Mouse (Mus musculus) CH12.LX (cell line): ENCODE results near the gene Olfr574. TPM values are rescaled to one million over a fixed set of nuclear protein-coding genes. Genes with fewer than 3 reads are reported as not detected.

ENCODE experiments used
- DNase-seq: peaks from one replicate; pipeline ENCODE4 v3.0.0-alpha.2; 2013; ENCODE audit errors: extremely low read depth
- H3K27ac ChIP-seq: 2 replicates; pipeline ENCODE4 v1.5.1; 2012; ENCODE audit warnings: low read depth, mild to moderate bottlenecking, control low read depth, moderate library complexity; ENCODE audit not compliant: insufficient read depth
- H3K27me3 ChIP-seq: replicated peaks from 2 replicates; pipeline ENCODE3; 2012; ENCODE audit warnings: inconsistent platforms
- H3K36me3 ChIP-seq, 2 experiments: replicated peaks in 1 of 2; 2 replicates each; pipeline versions ENCODE3 to v1.6.1; 2012; ENCODE audit warnings: inconsistent platforms in 1 of 2, low read length in 1 of 2, mild to moderate bottlenecking in 1 of 2, mixed read lengths in 1 of 2, moderate library complexity in 1 of 2; ENCODE audit not compliant: control insufficient read depth in 1 of 2, insufficient read depth in 1 of 2
- H3K4me1 ChIP-seq, 2 experiments: 2 replicates each; pipeline ENCODE4 v1.6.1; 2012; ENCODE audit warnings: inconsistent platforms in 1 of 2, moderate library complexity in 1 of 2; ENCODE audit not compliant: insufficient read depth in 2 of 2, control insufficient read depth in 1 of 2
- H3K4me2 ChIP-seq: 2 replicates; pipeline ENCODE4 v1.6.1; 2012; ENCODE audit warnings: low read depth, mild to moderate bottlenecking, control low read depth; ENCODE audit not compliant: poor library complexity, insufficient read depth, severe bottlenecking
- H3K4me3 ChIP-seq, 3 experiments: fragments of 150-350 bp in 1 of 3; sonication (generic) in 1 of 3; replicated peaks in 1 of 3; 2 replicates each; pipeline versions ENCODE3 to v1.5.1; 2011 to 2012; ENCODE audit warnings: low read depth in 2 of 3, low read length in 2 of 3, mild to moderate bottlenecking in 2 of 3, moderate library complexity in 2 of 3, control low read depth in 1 of 3, improper control_type of control experiment in 1 of 3, inconsistent platforms in 1 of 3, mixed read lengths in 1 of 3; ENCODE audit not compliant: poor library complexity in 1 of 3
- H3K79me2 ChIP-seq: replicated peaks from 2 replicates; pipeline ENCODE4 v1.6.1; 2012; ENCODE audit warnings: mild to moderate bottlenecking, moderate library complexity; ENCODE audit not compliant: control insufficient read depth, poor library complexity, insufficient read depth, severe bottlenecking; ENCODE audit errors: extremely low read depth
- H3K9ac ChIP-seq: 2 replicates; pipeline ENCODE4 v1.6.1; 2012; ENCODE audit warnings: low read depth, mild to moderate bottlenecking, control low read depth, moderate library complexity; ENCODE audit not compliant: insufficient read depth
- H3K9me3 ChIP-seq: replicated peaks from 2 replicates; pipeline ENCODE3; 2012; ENCODE audit warnings: low read length, inconsistent platforms, mixed read lengths
- BHLHE40 ChIP-seq: IDR thresholded peaks from 2 replicates; pipeline ENCODE4 v1.6.1; 2011; ENCODE audit warnings: mild to moderate bottlenecking, low read depth, low read length, improper control_type of control experiment
- ELF1 ChIP-seq: IDR thresholded peaks from 2 replicates; pipeline ENCODE4 v1.6.1; 2014; ENCODE audit warnings: low read depth, mild to moderate bottlenecking, inconsistent platforms, low read length, improper control_type of control experiment
- HCFC1 ChIP-seq: IDR thresholded peaks from 2 replicates; pipeline ENCODE4 v1.6.1; 2012; ENCODE audit warnings: low read depth, mild to moderate bottlenecking, inconsistent platforms, low read length, improper control_type of control experiment
- KAT2A ChIP-seq: IDR thresholded peaks from 2 replicates; pipeline ENCODE4 v1.6.1; 2012; ENCODE audit warnings: low read length, improper control_type of control experiment, inconsistent platforms; ENCODE audit not compliant: insufficient replicate concordance
- MAFK ChIP-seq: IDR thresholded peaks from 2 replicates; pipeline ENCODE4 v1.6.1; 2011; ENCODE audit warnings: low read length, improper control_type of control experiment; ENCODE audit not compliant: insufficient replicate concordance
- MEF2A ChIP-seq: IDR thresholded peaks from 2 replicates; pipeline ENCODE4 v1.6.1; 2014; ENCODE audit warnings: low read depth, mild to moderate bottlenecking, inconsistent platforms, low read length, improper control_type of control experiment, borderline replicate concordance
- MXI1 ChIP-seq: IDR thresholded peaks from 2 replicates; pipeline ENCODE4 v1.6.1; 2011; ENCODE audit warnings: mild to moderate bottlenecking, low read depth, low read length, improper control_type of control experiment
- NRF1 ChIP-seq: IDR thresholded peaks from 2 replicates; pipeline ENCODE4 v1.6.1; 2014; ENCODE audit warnings: low read depth, mild to moderate bottlenecking, inconsistent platforms, low read length, improper control_type of control experiment, moderate library complexity
- PAX5 ChIP-seq: IDR thresholded peaks from 2 replicates; pipeline ENCODE4 v1.6.1; 2012; ENCODE audit warnings: low read length, inconsistent platforms, mixed read lengths
- POLR2A ChIP-seq: IDR thresholded peaks from 2 replicates; pipeline ENCODE4 v1.6.1; 2011; ENCODE audit warnings: low read depth, mild to moderate bottlenecking, improper control_type of control experiment, low read length
- RAD21 ChIP-seq: IDR thresholded peaks from 2 replicates; pipeline ENCODE4 v1.6.1; 2011; ENCODE audit warnings: low read depth, mild to moderate bottlenecking, low read length, improper control_type of control experiment, moderate library complexity
- RCOR1 ChIP-seq: conservative IDR thresholded peaks from 2 replicates; pipeline ENCODE4 v1.6.1; 2012; ENCODE audit warnings: low read depth, mild to moderate bottlenecking, inconsistent platforms, low read length, improper control_type of control experiment
- SIN3A ChIP-seq: IDR thresholded peaks from 2 replicates; pipeline ENCODE4 v1.6.1; 2012; ENCODE audit warnings: low read length, improper control_type of control experiment, inconsistent platforms
- TBP ChIP-seq: conservative IDR thresholded peaks from 2 replicates; pipeline ENCODE4 v1.6.1; 2011; ENCODE audit warnings: low read depth, low read length, improper control_type of control experiment
- USF1 ChIP-seq: IDR thresholded peaks from 2 replicates; pipeline ENCODE4 v1.6.1; 2014; ENCODE audit warnings: low read depth, mild to moderate bottlenecking, inconsistent platforms, low read length, improper control_type of control experiment
- ZKSCAN1 ChIP-seq: IDR thresholded peaks from 2 replicates; pipeline ENCODE4 v1.6.1; 2012; ENCODE audit warnings: low read depth, inconsistent platforms, low read length, improper control_type of control experiment, borderline replicate concordance
- ZMIZ1 ChIP-seq: IDR thresholded peaks from 2 replicates; pipeline ENCODE4 v1.6.1; 2012; ENCODE audit warnings: low read depth, mild to moderate bottlenecking, inconsistent platforms, low read length, improper control_type of control experiment
- dilution Hi-C: fragments of 300-500 bp; cut with MboI; formaldehyde crosslinking; loops from 2 replicates; pipeline ENCODE4 v1.14.3; 2020; ENCODE audit warnings: low sequenced_read_pairs; ENCODE audit not compliant: extremely low pct_unique_long_range_greater_than_20kb, extremely low pct_ligation_motif_present
- in situ Hi-C: fragments of 300-500 bp; cut with MboI; formaldehyde crosslinking; loops from 3 replicates; pipeline ENCODE4 v1.14.3; 2019; ENCODE audit warnings: low sequenced_read_pairs, low pct_ligation_motif_present, low pct_unique_long_range_greater_than_20kb, mixed read lengths
- polyA plus RNA-seq: library from polyadenylated mRNA; unstranded; fragments of >175 nt; gene quantifications from 2 replicates; pipeline ENCODE4 v1.2.1, GENCODE M21; 2012; ENCODE audit warnings: low read depth; ENCODE audit not compliant: insufficient read length
- total RNA-seq, 2 experiments: library from RNA; depleted of rRNA; stranded (reverse); fragments of 300-350 nt in 1 of 2; fragments of >200 nt in 1 of 2; gene quantifications; 2 replicates each; pipeline ENCODE4 v1.2.3; 2012 to 2014

The Olfr574 gene
- total and polyA plus RNA-seq, 3 experiments: not detected

GRCm38 (mm10) chr7:102962360-102962759 lies 14.1 kb downstream of the Olfr574 start, which contains the start of gene Olfr576:
Gene Olfr576 (plus strand): TSS chr7:102962660.
- Histone ChIP-seq H3K9me3 (no peaks in the 10 kb centered on the region), H3K27me3 (no peaks in the 10 kb centered on the region), H3K9ac (no peak within 1 kb of the TSS), H3K4me3 (no peak within 1 kb of the TSS), H3K79me2 (no peaks in the 10 kb centered on the region), H3K4me1 (no peaks in the 10 kb centered on the region), H3K36me3 (no peaks in the 10 kb centered on the region), H3K4me2 (no peak within 1 kb of the TSS), H3K27ac (no peak within 1 kb of the TSS)
- TF ChIP-seq MAFK (no peak), MEF2A (no peak), PAX5 (no peak), ZKSCAN1 (no peak), BHLHE40 (no peak), ZMIZ1 (no peak), POLR2A (no peak), KAT2A (no peak), SIN3A (no peak), MXI1 (no peak), RCOR1 (no peak)
- in situ Hi-C loops: no loop called here
- no peak for DNase-seq
- dilution Hi-C loops: no loop called here

DNA sequence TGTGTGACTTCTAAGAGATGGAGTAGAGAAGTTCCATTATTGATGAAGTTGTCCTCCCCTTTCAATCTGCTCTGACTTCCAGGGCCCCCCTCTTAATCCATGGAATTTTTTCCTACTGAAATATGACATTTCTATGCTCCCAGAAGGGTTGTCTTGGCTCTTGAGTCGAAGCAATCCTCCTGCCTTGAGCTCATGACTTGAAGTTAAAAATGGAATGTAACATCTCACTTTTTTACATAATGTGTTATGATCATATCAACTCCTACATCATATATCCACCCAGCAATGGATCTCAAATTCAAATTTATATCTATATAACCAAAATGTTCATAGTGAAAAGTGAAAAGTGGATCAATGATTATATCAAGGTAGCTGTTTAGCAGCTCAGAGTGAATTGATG lies 26.1 kb downstream of the Olfr574 start:
- Histone ChIP-seq H3K4me1 (no peaks in the 10 kb centered on the region), H3K9ac (no peak overlapping the region), H3K9me3 (no peaks in the 10 kb centered on the region), H3K4me2 (no peak overlapping the region), H3K4me3 (no peak overlapping the region), H3K27me3 (no peaks in the 10 kb centered on the region), H3K36me3 (no peaks in the 10 kb centered on the region), H3K79me2 (no peaks in the 10 kb centered on the region), H3K27ac (no peak overlapping the region)
- dilution Hi-C loops (no loop called here), in situ Hi-C loops (no loop called here)
- no peak for DNase-seq
- TF ChIP-seq ZKSCAN1 (no peak), SIN3A (no peak), MAFK (no peak), RAD21 (no peak), TBP (no peak), POLR2A (no peak), HCFC1 (no peak), BHLHE40 (no peak), ZMIZ1 (no peak), ELF1 (no peak), KAT2A (no peak), NRF1 (no peak), USF1 (no peak)
